Mouse (Mus musculus) A20 (cell line): ENCODE data around the gene Fam186a.

Source experiments
- DNase-seq: peaks from one replicate; pipeline ENCODE4 v3.0.0-alpha.2; 2011; ENCODE audit warnings: low read depth, low spot score

Fam186a gene

GRCm38 (mm10) chr15:99872543-99872942 is 94.3 kb downstream of the Fam186a start:
- no peak for DNase-seq
